Mouse (Mus musculus): ENCODE results near the gene Naalad2. TPM values are rescaled to one million over a fixed set of nuclear protein-coding genes. Genes with fewer than 3 reads are reported as not detected.
"Not testable (repeated sequence)": the region's sequence is repeated elsewhere in the genome, so short reads cannot be mapped to it uniquely, and the experiment has no call there.

Gene Naalad2
- polyA plus RNA-seq (2016; fragmentation: Nextera tagmentation; extraction: Ambion mirVana), result 5.6 and 6.4 TPM in 2 replicates

DNA sequence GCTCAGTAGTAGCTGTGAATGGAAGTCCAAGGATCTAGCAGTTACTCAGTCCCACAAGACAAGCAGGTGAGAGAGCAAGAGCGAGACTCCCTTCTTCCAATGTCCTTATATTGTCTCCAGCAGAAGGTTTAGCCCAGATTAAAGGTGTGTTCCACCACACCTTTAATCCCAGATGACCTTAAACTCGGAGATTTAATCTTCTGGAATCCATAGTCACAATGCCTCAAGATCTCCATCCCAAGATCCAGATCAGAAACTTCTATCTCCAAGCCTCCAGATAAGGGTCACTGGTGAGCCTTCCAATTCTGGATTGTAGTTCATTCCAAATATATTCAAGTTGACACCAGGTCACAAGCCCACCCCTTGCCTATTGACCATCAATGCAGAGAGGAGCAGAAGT is at the start of gene Naalad2:
Gene Naalad2, minus strand, starts transcription at position 101 of the 400 bp plus-strand sequence.
- not testable (repeated sequence) for H3K27me3 ChIP-seq; H3K4me2 ChIP-seq (replicated peaks); H3K36me3 ChIP-seq; H3K4me3 ChIP-seq; H3K9ac ChIP-seq; H3K9me3 ChIP-seq; ATAC-seq (ENCODE audit: insufficient number of reproducible peaks, insufficient read depth, low FRiP score, low TSS enrichment); H3K27ac ChIP-seq; H3K4me1 ChIP-seq
- 67% methylated on average over 2 of the region's 2 CpGs for WGBS

DNA sequence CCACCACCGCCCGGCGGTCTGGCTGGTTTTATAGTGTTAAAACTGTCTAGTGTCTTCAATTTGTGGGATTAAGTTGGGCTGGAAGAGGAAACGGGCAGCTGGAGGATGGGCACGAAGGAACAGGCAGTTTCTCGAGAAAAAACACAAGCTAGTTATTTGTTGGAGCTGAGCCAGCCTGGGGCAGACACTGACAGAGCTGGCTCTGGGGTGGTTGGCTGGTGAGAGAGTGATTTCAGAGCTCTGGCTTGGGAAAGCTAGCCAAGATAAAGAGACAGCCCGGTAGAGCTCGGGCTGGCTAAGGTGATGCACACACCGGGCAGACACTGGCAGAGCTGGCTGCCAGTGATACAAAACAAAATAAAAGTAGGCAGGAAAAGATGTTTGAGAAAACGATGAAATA is 28.9 kb upstream of the Naalad2 start:
- no peak overlapping the region for H3K9ac ChIP-seq
- no peaks in the 10 kb centered on the region for H3K36me3 ChIP-seq
- no peaks in the 10 kb centered on the region for H3K4me1 ChIP-seq
- 82% methylated on average over 10 of the region's 10 CpGs for WGBS
- no peaks in the 10 kb centered on the region for H3K9me3 ChIP-seq
- no peak overlapping the region for H3K27ac ChIP-seq
- no peak overlapping the region for H3K4me2 ChIP-seq (replicated peaks)
- ATAC-seq (ENCODE audit: insufficient number of reproducible peaks, insufficient read depth, low FRiP score, low TSS enrichment), result no peak
- no peaks in the 10 kb centered on the region for H3K27me3 ChIP-seq
- H3K4me3 ChIP-seq, result no peak overlapping the region

DNA sequence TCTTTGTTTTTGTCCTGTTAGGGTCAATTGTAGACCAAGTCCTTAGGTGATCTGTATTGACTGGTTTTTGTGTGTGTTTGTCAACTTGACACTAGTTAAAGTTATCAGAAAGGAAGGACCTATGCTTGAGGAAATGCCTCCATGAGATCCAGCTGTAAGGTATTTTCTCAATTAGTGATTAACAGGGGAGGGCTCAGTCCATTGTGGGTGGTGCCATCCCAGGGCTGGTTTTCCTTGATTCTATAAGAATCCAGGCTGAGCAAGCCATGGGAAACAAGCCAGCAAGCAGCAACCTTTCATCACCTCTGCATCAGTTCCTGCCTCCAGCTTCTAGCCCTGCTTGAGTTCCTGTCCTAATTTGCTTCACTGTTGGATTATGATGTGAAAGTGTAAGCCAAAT is 27.6 kb upstream of the Naalad2 start, which contains the start of gene Mbd3l2:
Gene Mbd3l2, plus strand, starts transcription at position 301 of the 400 bp plus-strand sequence.
- no peak within 1 kb of the TSS for H3K9ac ChIP-seq
- no peak within 1 kb of the TSS for H3K27ac ChIP-seq
- no peak within 1 kb of the TSS for H3K4me3 ChIP-seq
- H3K27me3 ChIP-seq, result no peaks in the 10 kb centered on the region
- H3K9me3 ChIP-seq, result no peaks in the 10 kb centered on the region
- ATAC-seq (ENCODE audit: insufficient number of reproducible peaks, insufficient read depth, low FRiP score, low TSS enrichment), result no peak
- no peak within 1 kb of the TSS for H3K4me2 ChIP-seq (replicated peaks)
- no peaks in the 10 kb centered on the region for H3K4me1 ChIP-seq
- H3K36me3 ChIP-seq, result no peaks in the 10 kb centered on the region

DNA sequence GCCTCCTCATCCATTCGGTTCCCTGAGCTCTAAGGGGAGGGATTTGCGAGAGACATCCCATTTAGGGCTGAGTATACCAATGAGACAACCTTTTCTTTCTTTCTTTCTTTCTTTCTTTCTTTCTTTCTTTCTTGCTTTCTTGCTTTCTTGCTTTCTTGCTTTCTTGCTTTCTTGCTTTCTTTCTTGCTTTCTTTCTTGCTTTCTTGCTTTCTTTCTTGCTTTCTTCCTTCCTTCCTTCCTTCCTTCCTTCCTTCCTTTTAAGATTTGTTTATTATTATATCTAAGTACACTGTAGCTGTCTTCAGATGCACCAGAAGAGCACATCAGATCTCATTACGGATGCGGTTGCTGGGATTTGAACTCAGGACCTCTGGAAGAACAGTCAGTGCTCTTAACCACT is 9.6 kb upstream of the Naalad2 start:
- not testable (repeated sequence) for H3K4me1 ChIP-seq; H3K4me3 ChIP-seq; H3K27ac ChIP-seq; H3K9ac ChIP-seq; H3K36me3 ChIP-seq; H3K9me3 ChIP-seq; H3K4me2 ChIP-seq (replicated peaks); ATAC-seq (ENCODE audit: insufficient number of reproducible peaks, insufficient read depth, low FRiP score, low TSS enrichment); H3K27me3 ChIP-seq
- 81% methylated on average over 4 of the region's 4 CpGs for WGBS

DNA sequence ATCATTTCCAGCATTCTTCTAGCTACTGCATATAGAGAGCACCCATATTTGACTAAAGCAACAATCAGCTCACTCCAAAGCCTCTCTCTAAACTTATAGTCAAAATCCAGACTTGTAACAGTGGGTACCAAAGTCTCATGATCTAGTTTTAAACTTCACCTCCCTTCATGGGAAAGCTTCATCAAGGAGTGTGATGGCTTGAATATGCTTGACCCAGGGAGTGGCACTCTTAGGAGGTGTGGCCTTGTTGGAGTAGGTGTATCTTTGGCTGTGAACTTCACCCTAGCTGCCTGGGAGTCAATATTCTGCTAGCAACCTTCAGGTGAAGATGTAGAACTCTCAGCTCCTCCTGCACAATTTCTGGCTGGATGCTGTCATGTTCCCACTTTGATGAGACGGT is 1.3 kb upstream of the Naalad2 start, which contains the start of gene Ubtfl1:
Gene Ubtfl1, plus strand, starts transcription at position 301 of the 400 bp plus-strand sequence.
- Histone ChIP-seq H3K27me3 (no peaks in the 10 kb centered on the region), H3K9ac (no peak within 1 kb of the TSS), H3K4me1 (no peaks in the 10 kb centered on the region), H3K4me2 (replicated peaks) (no peak within 1 kb of the TSS), H3K4me3 (no peak within 1 kb of the TSS), H3K36me3 (no peaks in the 10 kb centered on the region), H3K27ac (no peak within 1 kb of the TSS), H3K9me3 (no peaks in the 10 kb centered on the region)
- ATAC-seq (ENCODE audit: insufficient number of reproducible peaks, insufficient read depth, low FRiP score, low TSS enrichment), result no peak
- WGBS, result 60% methylated on average over 1 of the region's 1 CpGs

DNA sequence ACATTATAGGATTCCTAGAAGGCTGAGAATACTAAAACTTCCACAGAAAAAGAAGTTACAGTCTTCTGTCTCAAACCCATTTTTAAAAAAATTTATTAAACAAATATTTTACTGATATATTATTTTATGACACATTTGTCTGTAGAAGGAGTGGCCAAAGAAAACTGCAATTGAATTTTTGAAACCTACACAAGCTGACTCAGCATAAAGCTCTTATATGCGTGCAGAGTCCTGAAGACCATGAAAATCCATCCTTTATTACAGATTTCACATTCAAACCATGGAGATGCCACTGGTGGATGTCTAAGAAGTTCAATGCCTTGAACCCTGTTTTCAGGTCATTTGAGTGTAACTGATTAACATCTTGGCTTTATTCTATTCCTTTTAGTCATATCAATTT is 3.2 kb downstream of the Naalad2 start:
- Histone ChIP-seq H3K4me3 (no peak overlapping the region), H3K9ac (no peak overlapping the region), H3K4me1 (no peaks in the 10 kb centered on the region), H3K36me3 (no peaks in the 10 kb centered on the region), H3K9me3 (no peaks in the 10 kb centered on the region), H3K27ac (no peak overlapping the region), H3K27me3 (no peaks in the 10 kb centered on the region), H3K4me2 (replicated peaks) (no peak overlapping the region)
- WGBS, result 74% methylated on average over 1 of the region's 1 CpGs
- ATAC-seq (ENCODE audit: insufficient number of reproducible peaks, insufficient read depth, low FRiP score, low TSS enrichment), result no peak

DNA sequence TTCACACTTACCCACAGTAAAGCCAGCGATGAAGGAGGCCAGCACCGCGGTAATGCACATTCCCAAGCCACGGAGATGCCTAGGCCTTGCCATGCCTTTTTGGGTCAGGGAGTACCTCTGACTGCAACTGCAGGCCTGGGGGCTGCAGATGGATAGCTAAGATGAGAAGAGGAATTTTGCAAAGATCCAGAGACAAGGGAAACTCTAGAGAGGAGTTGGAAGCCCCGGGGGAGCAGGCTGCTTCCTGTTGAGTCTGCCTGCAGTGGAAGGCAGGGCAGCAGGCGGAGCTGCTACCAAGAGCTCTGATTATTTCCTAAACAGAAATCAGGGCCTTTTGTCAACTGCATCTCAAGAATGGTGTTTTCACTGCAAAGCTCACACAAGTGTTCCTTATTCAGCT is 17.0 kb downstream of the Naalad2 start:
- Histone ChIP-seq H3K9me3 (no peaks in the 10 kb centered on the region), H3K27ac (0 out of 2 replicates have a peak overlapping the region, but pooled peaks have one; percentile 17), H3K4me1 (peaks cover 3% of the 10 kb centered on the region; the same call in 1 of the 2 replicates), H3K4me3 (no peak overlapping the region), H3K9ac (no peak overlapping the region), H3K36me3 (no peaks in the 10 kb centered on the region), H3K4me2 (replicated peaks) (peak overlapping the region; percentile 27), H3K27me3 (no peaks in the 10 kb centered on the region)
- no peak for ATAC-seq (ENCODE audit: insufficient number of reproducible peaks, insufficient read depth, low FRiP score, low TSS enrichment)
- 17% methylated on average over 6 of the region's 6 CpGs for WGBS

DNA sequence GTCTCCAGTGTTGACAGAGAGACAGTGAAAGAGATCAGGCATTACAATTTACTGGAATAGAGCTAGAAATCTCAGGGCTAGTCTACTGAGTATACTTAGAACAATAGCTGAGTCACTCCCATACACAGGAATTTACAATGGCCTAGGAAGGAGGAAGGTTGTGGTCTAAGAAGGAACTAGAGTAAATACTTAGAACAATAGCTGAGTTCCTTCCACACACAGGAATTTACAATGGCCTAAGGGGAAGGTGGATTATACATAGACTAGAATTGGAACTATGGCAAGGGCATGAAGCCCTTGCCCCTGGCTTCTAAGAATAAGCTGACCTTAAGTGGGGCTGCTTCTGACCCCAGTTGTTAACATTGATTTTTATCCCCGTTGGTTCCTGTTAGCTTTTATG is 29.8 kb downstream of the Naalad2 start:
- not testable (repeated sequence) for H3K36me3 ChIP-seq; H3K9me3 ChIP-seq; H3K4me1 ChIP-seq; H3K27me3 ChIP-seq; H3K27ac ChIP-seq; H3K4me2 ChIP-seq (replicated peaks); H3K4me3 ChIP-seq; ATAC-seq (ENCODE audit: insufficient number of reproducible peaks, insufficient read depth, low FRiP score, low TSS enrichment); H3K9ac ChIP-seq
- 73% methylated on average over 1 of the region's 1 CpGs for WGBS

DNA sequence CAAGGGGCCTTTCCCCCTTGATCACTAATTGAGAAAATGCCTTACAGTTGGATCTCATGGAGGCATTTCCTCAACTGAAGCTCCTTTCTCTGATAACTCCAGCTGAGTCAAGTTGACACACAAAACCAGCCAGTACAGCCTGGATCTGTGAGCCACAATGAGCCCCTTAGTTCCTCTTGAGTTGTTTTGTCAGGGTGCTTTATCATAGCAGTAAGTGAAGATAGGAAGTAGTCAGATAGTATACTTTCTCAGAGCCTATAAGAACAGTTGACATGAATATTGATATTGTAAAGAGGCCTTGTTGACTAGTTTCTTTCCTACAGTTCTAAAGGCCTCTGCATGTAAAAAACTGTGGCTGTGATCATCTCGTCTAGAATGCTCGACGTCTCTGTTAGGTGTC is 82.8 kb downstream of the Naalad2 start:
- WGBS, result 91% methylated on average over 3 of the region's 3 CpGs
- Histone ChIP-seq H3K36me3 (peaks cover 5% of the 10 kb centered on the region), H3K27me3 (no peaks in the 10 kb centered on the region)

DNA sequence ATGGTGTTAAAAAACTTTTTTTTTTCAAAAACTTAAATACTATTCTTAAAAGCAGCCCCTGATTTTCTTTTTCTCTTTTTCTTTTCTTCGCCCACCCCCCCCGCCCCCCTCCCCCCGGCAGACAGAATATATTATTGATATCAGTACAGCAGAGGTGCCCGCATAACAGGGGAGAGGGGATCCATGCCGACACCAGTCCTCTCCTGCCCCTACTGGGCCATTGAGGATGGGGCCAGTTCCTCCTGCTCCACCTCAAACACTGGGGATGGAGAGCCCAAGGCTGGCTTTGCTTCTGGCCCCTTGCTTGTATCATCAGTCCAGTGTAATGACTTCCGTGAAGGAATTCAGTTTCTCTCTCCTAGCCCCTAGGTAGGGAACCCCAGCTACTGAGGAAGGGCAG is 104.5 kb downstream of the Naalad2 start:
- 0 out of 2 replicates have a peak, but pooled peaks have one; percentile 56 for ATAC-seq (ENCODE audit: insufficient number of reproducible peaks, insufficient read depth, low FRiP score, low TSS enrichment)
- H3K27me3 ChIP-seq, result no peaks in the 10 kb centered on the region
- no peak overlapping the region for H3K4me2 ChIP-seq (replicated peaks)
- H3K9ac ChIP-seq, result no peak overlapping the region
- no peaks in the 10 kb centered on the region for H3K9me3 ChIP-seq
- H3K36me3 ChIP-seq, result peaks cover 43% of the 10 kb centered on the region
- WGBS, result 93% methylated on average over 4 of the region's 6 CpGs
- H3K27ac ChIP-seq, result no peak overlapping the region
- no peak overlapping the region for H3K4me3 ChIP-seq
- H3K4me1 ChIP-seq, result peaks cover 10% of the 10 kb centered on the region

More for the DNA sequence above, 82.8 kb downstream of the Naalad2 start:
- H3K9ac ChIP-seq, result no peak overlapping the region
- no peak for ATAC-seq (ENCODE audit: insufficient number of reproducible peaks, insufficient read depth, low FRiP score, low TSS enrichment)
- H3K9me3 ChIP-seq, result no peaks in the 10 kb centered on the region
- no peak overlapping the region for H3K27ac ChIP-seq
- no peak overlapping the region for H3K4me3 ChIP-seq
- H3K4me2 ChIP-seq (replicated peaks), result no peak overlapping the region
- H3K4me1 ChIP-seq, result no peaks in the 10 kb centered on the region

DNA sequence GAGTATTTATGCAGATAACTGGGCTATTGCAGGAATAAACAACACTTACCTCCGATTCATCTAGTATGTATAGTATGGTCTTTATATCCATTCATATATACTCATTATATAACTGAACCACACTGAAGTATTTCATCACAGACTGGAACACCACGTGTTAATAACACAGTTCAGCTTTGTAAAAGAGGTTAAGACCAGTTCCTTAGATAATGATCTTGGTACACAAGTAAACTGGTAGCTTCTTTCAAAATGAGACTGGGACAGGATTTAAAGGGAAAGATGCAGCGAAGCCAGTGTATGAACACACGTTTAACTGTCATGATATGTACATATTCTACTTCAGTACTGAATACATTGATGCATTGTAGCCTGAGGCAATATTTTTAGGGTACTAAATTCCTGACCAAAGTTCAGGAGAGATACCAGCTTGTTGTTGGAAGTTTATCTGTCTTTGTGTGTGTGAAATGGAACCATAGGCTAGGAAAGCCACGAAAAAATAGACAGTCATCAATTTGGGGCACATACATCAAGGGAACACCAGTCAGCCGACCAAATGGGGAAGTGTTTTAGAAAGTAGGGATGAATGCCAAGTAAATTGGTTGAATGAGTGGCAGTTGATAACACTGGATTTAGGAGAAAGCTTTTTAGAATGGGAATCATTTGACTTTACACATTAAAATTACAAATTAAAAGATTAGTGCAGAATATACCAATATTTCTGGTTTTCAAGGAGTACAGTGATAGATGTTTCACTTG is 109.6 kb downstream of the Naalad2 start:
- ATAC-seq (ENCODE audit: insufficient number of reproducible peaks, insufficient read depth, low FRiP score, low TSS enrichment), result no peak
- Histone ChIP-seq H3K36me3 (peaks cover 2% of the 10 kb centered on the region; the same call in 1 of the 2 replicates), H3K4me3 (peak overlapping the region; percentile 87), H3K27ac (no peak overlapping the region), H3K27me3 (no peaks in the 10 kb centered on the region), H3K9ac (peak overlapping the region; percentile 95), H3K4me1 (peaks cover 13% of the 10 kb centered on the region), H3K4me2 (replicated peaks) (peak overlapping the region; percentile 65), H3K9me3 (no peaks in the 10 kb centered on the region)
- 50% methylated on average over 6 of the region's 6 CpGs for WGBS

DNA sequence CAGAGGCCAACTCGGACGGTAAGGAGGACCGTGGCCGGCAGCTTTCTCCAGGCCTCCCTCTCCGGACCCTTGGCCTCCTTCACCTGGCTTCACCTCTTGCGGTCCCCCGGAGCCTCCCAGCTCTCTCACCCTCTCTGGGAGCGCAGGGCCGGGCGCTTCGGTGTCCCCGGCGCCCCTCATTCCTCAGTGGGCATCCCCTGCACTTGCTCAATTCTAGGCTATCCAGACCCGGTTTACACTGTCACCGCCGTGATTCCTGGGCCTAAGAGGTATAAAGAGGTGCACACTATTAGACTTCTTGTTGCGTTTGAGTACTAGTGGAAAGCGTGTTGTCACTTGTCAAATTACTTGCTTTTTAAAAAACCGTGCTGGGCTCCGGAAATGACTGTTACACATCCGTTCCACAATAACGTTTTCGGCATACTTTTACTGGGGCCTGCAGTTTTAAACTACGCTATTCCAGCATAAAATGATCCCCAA is 110.3 kb downstream of the Naalad2 start:
- Histone ChIP-seq H3K27me3 (no peaks in the 10 kb centered on the region), H3K9me3 (no peaks in the 10 kb centered on the region), H3K36me3 (no peaks in the 10 kb centered on the region; the same call in 1 of the 2 replicates), H3K4me2 (replicated peaks) (peak overlapping the region; percentile 65), H3K4me1 (peaks cover 13% of the 10 kb centered on the region), H3K4me3 (peak overlapping the region; percentile 87), H3K27ac (peak overlapping the region; percentile 87), H3K9ac (peak overlapping the region; percentile 95)
- under 1% methylated on average over 24 of the region's 24 CpGs for WGBS
- peak; percentile 53 for ATAC-seq (ENCODE audit: insufficient number of reproducible peaks, insufficient read depth, low FRiP score, low TSS enrichment)

Data from embryonic facial prominence, embryonic 12.5 days (tissue).